Mouse (Mus musculus) liver, embryonic 12.5 days (tissue): ENCODE data around the gene Ciita. TPM values are rescaled to one million over a fixed set of nuclear protein-coding genes. Genes with fewer than 3 reads are reported as not detected.

Experiments
- ATAC-seq: fragments of 200-750 bp; cut with Nextera tagmentation; 2 replicates; pipeline ENCODE4 v1.8.0; 2017; ENCODE audit warnings: moderate number of reproducible peaks, mild to moderate bottlenecking, moderate library complexity
- H3K27ac ChIP-seq: fragments of 300-500 bp; sonication (generic); 2 replicates; pipeline ENCODE4 v1.5.1; 2016; ENCODE audit warnings: mild to moderate bottlenecking
- H3K27me3 ChIP-seq: fragments of 300-500 bp; sonication (generic); replicated peaks from 2 replicates; pipeline ENCODE4 v1.6.1; 2016; ENCODE audit warnings: mild to moderate bottlenecking, moderate library complexity
- H3K36me3 ChIP-seq: fragments of 300-500 bp; sonication (generic); 2 replicates; pipeline ENCODE4 v1.6.1; 2016; ENCODE audit warnings: mild to moderate bottlenecking, moderate library complexity
- H3K4me1 ChIP-seq: fragments of 300-500 bp; sonication (generic); 2 replicates; pipeline ENCODE4 v1.6.1; 2016
- H3K4me2 ChIP-seq: fragments of 300-500 bp; sonication (generic); 2 replicates; pipeline ENCODE4 v1.6.1; 2016; ENCODE audit warnings: mild to moderate bottlenecking, moderate library complexity
- H3K4me3 ChIP-seq: fragments of 300-500 bp; sonication (generic); 2 replicates; pipeline ENCODE4 v1.5.1; 2016; ENCODE audit warnings: mild to moderate bottlenecking, moderate library complexity
- H3K9ac ChIP-seq: fragments of 300-500 bp; sonication (generic); 2 replicates; pipeline ENCODE4 v1.6.1; 2016; ENCODE audit warnings: mild to moderate bottlenecking, moderate library complexity
- H3K9me3 ChIP-seq: fragments of 300-500 bp; sonication (generic); replicated peaks from 2 replicates; pipeline ENCODE4 v1.6.1; 2016; ENCODE audit warnings: mild to moderate bottlenecking, moderate library complexity
- WGBS: fragments of 180-500 bp; shearing (Covaris S2); methylation state at CpG from one replicate; pipeline ENCODE4 v1.1.7; 2016; ENCODE audit not compliant: insufficient replicate concordance; 5-methylcytosine and 5-hydroxymethylcytosine counted together
- polyA plus RNA-seq: library from polyadenylated mRNA; unstranded; fragments of >200 nt; fragmentation: Nextera tagmentation; extraction: Ambion mirVana; gene quantifications from 2 replicates; pipeline ENCODE4 v1.2.1, GENCODE M21; 2016

Ciita gene
- polyA plus RNA-seq, 1 experiment from 2014 or later, result 0.13 TPM

GRCm38 (mm10) chr16:10542698-10543365, 63.0 kb downstream of the Ciita start, which contains the start of gene Dexi:
Gene Dexi, minus strand, starts transcription at chr16:10543054.
- Histone ChIP-seq H3K27me3 (no peaks in the 10 kb centered on the region), H3K9ac (peak within 1 kb of the TSS; percentile 88), H3K9me3 (no peaks in the 10 kb centered on the region), H3K4me1 (peaks cover 53% of the 10 kb centered on the region), H3K4me2 (peak within 1 kb of the TSS; percentile 99), H3K36me3 (no peaks in the 10 kb centered on the region), H3K27ac (peak within 1 kb of the TSS; percentile 76), H3K4me3 (peak within 1 kb of the TSS; percentile 78)
- WGBS, result under 1% methylated on average over 54 of the region's 61 CpGs
- peak; percentile 93 for ATAC-seq

- Histone ChIP-seq H3K9ac (peak within 1 kb of the TSS; percentile 93), H3K4me3 (peak within 1 kb of the TSS; percentile 98), H3K4me2 (peak within 1 kb of the TSS; percentile 87), H3K36me3 (no peaks in the 10 kb centered on the region), H3K27ac (peak within 1 kb of the TSS; percentile 62), H3K27me3 (no peaks in the 10 kb centered on the region), H3K9me3 (no peaks in the 10 kb centered on the region), H3K4me1 (peaks cover 53% of the 10 kb centered on the region)
- under 1% methylated on average over 58 of the region's 58 CpGs for WGBS
- ATAC-seq, result peak; percentile 83
These were observed 65.2 kb downstream of the Ciita start, which contains the start of gene Clec16a for GRCm38 (mm10) chr16:10544995-10545622. Gene Clec16a, plus strand, starts transcription at chr16:10545339.

GRCm38 (mm10) chr16:10546865-10547264, 67.0 kb downstream of the Ciita start:
- no peaks in the 10 kb centered on the region for H3K27me3 ChIP-seq
- H3K4me2 ChIP-seq, result peak overlapping the region; percentile 87; the same call in 1 of the 2 replicates
- H3K27ac ChIP-seq, result no peak overlapping the region
- no peaks in the 10 kb centered on the region for H3K36me3 ChIP-seq
- peaks cover 42% of the 10 kb centered on the region for H3K4me1 ChIP-seq
- WGBS, result 63% methylated on average over 3 of the region's 3 CpGs
- H3K9ac ChIP-seq, result 0 out of 2 replicates have a peak overlapping the region, but pooled peaks have one; percentile 93
- no peak overlapping the region; the same call in 1 of the 2 replicates for H3K4me3 ChIP-seq
- ATAC-seq, result no peak
- H3K9me3 ChIP-seq, result no peaks in the 10 kb centered on the region

GRCm38 (mm10) chr16:10548938-10549337, 69.1 kb downstream of the Ciita start:
- no peak overlapping the region for H3K4me3 ChIP-seq
- 55% methylated on average over 3 of the region's 3 CpGs for WGBS
- H3K4me2 ChIP-seq, result no peak overlapping the region
- peaks cover 28% of the 10 kb centered on the region for H3K4me1 ChIP-seq
- H3K27ac ChIP-seq, result no peak overlapping the region
- H3K27me3 ChIP-seq, result no peaks in the 10 kb centered on the region
- ATAC-seq, result no peak
- H3K36me3 ChIP-seq, result no peaks in the 10 kb centered on the region
- H3K9ac ChIP-seq, result no peak overlapping the region
- H3K9me3 ChIP-seq, result no peaks in the 10 kb centered on the region

- H3K4me3 ChIP-seq, result no peak overlapping the region
- no peaks in the 10 kb centered on the region for H3K36me3 ChIP-seq
- H3K9ac ChIP-seq, result no peak overlapping the region
- no peak overlapping the region for H3K4me2 ChIP-seq
- no peak for ATAC-seq
- H3K9me3 ChIP-seq, result no peaks in the 10 kb centered on the region
- H3K4me1 ChIP-seq, result peaks cover 22% of the 10 kb centered on the region
- WGBS, result 77% methylated on average over 2 of the region's 2 CpGs
- no peak overlapping the region for H3K27ac ChIP-seq
- H3K27me3 ChIP-seq, result no peaks in the 10 kb centered on the region
These were observed 69.7 kb downstream of the Ciita start for GRCm38 (mm10) chr16:10549600-10549999.

- Histone ChIP-seq H3K4me2 (no peak overlapping the region), H3K27me3 (no peaks in the 10 kb centered on the region), H3K4me1 (peaks cover 12% of the 10 kb centered on the region), H3K27ac (no peak overlapping the region), H3K4me3 (no peak overlapping the region), H3K9me3 (no peaks in the 10 kb centered on the region), H3K9ac (no peak overlapping the region), H3K36me3 (no peaks in the 10 kb centered on the region)
- ATAC-seq, result no peak
- WGBS, result 70% methylated on average over 4 of the region's 4 CpGs
These were observed 71.7 kb downstream of the Ciita start for GRCm38 (mm10) chr16:10551592-10551991.

- no peak for ATAC-seq
- no peaks in the 10 kb centered on the region for H3K36me3 ChIP-seq
- no peak overlapping the region for H3K4me2 ChIP-seq
- H3K4me1 ChIP-seq, result peaks cover 11% of the 10 kb centered on the region; the same call in 1 of the 2 replicates
- 39% methylated on average over 2 of the region's 2 CpGs for WGBS
- no peak overlapping the region for H3K27ac ChIP-seq
- no peaks in the 10 kb centered on the region for H3K9me3 ChIP-seq
- H3K4me3 ChIP-seq, result no peak overlapping the region
- H3K9ac ChIP-seq, result no peak overlapping the region
- no peaks in the 10 kb centered on the region for H3K27me3 ChIP-seq
These were observed 74.0 kb downstream of the Ciita start for GRCm38 (mm10) chr16:10553858-10554257.

GRCm38 (mm10) chr16:10559991-10560390, 80.1 kb downstream of the Ciita start:
- ATAC-seq, result no peak
- Histone ChIP-seq H3K9me3 (no peaks in the 10 kb centered on the region), H3K4me2 (no peak overlapping the region), H3K4me1 (0 out of 2 replicates have a peak, but pooled peaks cover 8% of the 10 kb centered on the region), H3K4me3 (no peak overlapping the region), H3K9ac (no peak overlapping the region), H3K36me3 (peaks cover 18% of the 10 kb centered on the region), H3K27ac (no peak overlapping the region), H3K27me3 (no peaks in the 10 kb centered on the region)
- WGBS, result 83% methylated on average over 8 of the region's 8 CpGs

- 0 out of 2 replicates have a peak, but pooled peaks have one; percentile 32 for ATAC-seq
- Histone ChIP-seq H3K4me2 (no peak overlapping the region), H3K4me1 (no peaks in the 10 kb centered on the region), H3K27ac (no peak overlapping the region), H3K36me3 (peaks cover 26% of the 10 kb centered on the region), H3K9ac (no peak overlapping the region), H3K9me3 (no peaks in the 10 kb centered on the region), H3K4me3 (no peak overlapping the region), H3K27me3 (no peaks in the 10 kb centered on the region)
- WGBS, result 31% methylated on average over 4 of the region's 4 CpGs
These were observed 85.5 kb downstream of the Ciita start for GRCm38 (mm10) chr16:10565278-10565885.

- no peak overlapping the region for H3K4me2 ChIP-seq
- WGBS, result 81% methylated on average over 4 of the region's 4 CpGs
- ATAC-seq, result no peak
- H3K36me3 ChIP-seq, result peaks cover 27% of the 10 kb centered on the region
- no peaks in the 10 kb centered on the region for H3K4me1 ChIP-seq
- H3K9ac ChIP-seq, result no peak overlapping the region
- H3K27ac ChIP-seq, result no peak overlapping the region
- H3K27me3 ChIP-seq, result no peaks in the 10 kb centered on the region
- no peak overlapping the region for H3K4me3 ChIP-seq
- H3K9me3 ChIP-seq, result no peaks in the 10 kb centered on the region
These were observed 87.3 kb downstream of the Ciita start for GRCm38 (mm10) chr16:10567153-10567552.

GRCm38 (mm10) chr16:10569809-10570395, 90.0 kb downstream of the Ciita start:
- H3K4me3 ChIP-seq, result no peak overlapping the region
- H3K27ac ChIP-seq, result no peak overlapping the region
- H3K27me3 ChIP-seq, result no peaks in the 10 kb centered on the region
- H3K4me1 ChIP-seq, result no peaks in the 10 kb centered on the region
- WGBS, result 62% methylated on average over 5 of the region's 5 CpGs
- no peak for ATAC-seq
- H3K4me2 ChIP-seq, result no peak overlapping the region
- H3K9ac ChIP-seq, result no peak overlapping the region
- no peaks in the 10 kb centered on the region for H3K9me3 ChIP-seq
- peaks cover 34% of the 10 kb centered on the region for H3K36me3 ChIP-seq

GRCm38 (mm10) chr16:10570708-10571107, 90.8 kb downstream of the Ciita start:
- ATAC-seq, result no peak
- H3K27ac ChIP-seq, result no peak overlapping the region
- peaks cover 35% of the 10 kb centered on the region for H3K36me3 ChIP-seq
- H3K4me2 ChIP-seq, result no peak overlapping the region
- no peaks in the 10 kb centered on the region for H3K9me3 ChIP-seq
- H3K4me1 ChIP-seq, result no peaks in the 10 kb centered on the region
- H3K4me3 ChIP-seq, result no peak overlapping the region
- H3K9ac ChIP-seq, result no peak overlapping the region
- WGBS, result 52% methylated on average over 1 of the region's 1 CpGs
- no peaks in the 10 kb centered on the region for H3K27me3 ChIP-seq
